Mouse (Mus musculus) layer of hippocampus, postnatal 14 days (tissue): ENCODE results near the gene Hist1h1b. TPM values are rescaled to one million over a fixed set of nuclear protein-coding genes. Genes with fewer than 3 reads are reported as not detected.
"Not testable (repeated sequence)": the region's sequence is repeated elsewhere in the genome, so short reads cannot be mapped to it uniquely, and the experiment has no call there.

ENCODE experiments used
- DNase-seq, 2 experiments: peaks; one replicate each; pipeline ENCODE4 v3.0.0; 2021 to 2022; ENCODE audit warnings: low spot score in 2 of 2, mixed read lengths in 1 of 2
- long read RNA-seq, 2 experiments: library from polyadenylated mRNA; stranded (forward); transcript quantifications; one replicate each; pipeline ENCODE4 v2.0.0; 2021
- total RNA-seq, 2 experiments: library from RNA; stranded (reverse); gene quantifications; 2 replicates each; pipeline ENCODE4 v1.2.3; 2021

Gene Hist1h1b
- total RNA-seq = 10 to 100 TPM; 10.5 to 20.6 TPM
- long read RNA-seq, experiment 1 = 0 reads
- long read RNA-seq, experiment 2 = 0 reads

GRCm38 (mm10) chr13:21779767-21780731 lies at the start of gene Hist1h1b:
Gene Hist1h1b, minus strand, starts transcription at chr13:21780625.
- peak in 1 of 2 experiments; percentile 15 for DNase-seq

- DNase-seq = no peak
These were observed 48.1 kb upstream of the Hist1h1b start for GRCm38 (mm10) chr13:21828511-21828910.

- not testable (repeated sequence) for DNase-seq
These were observed 39.9 kb upstream of the Hist1h1b start for GRCm38 (mm10) chr13:21820082-21820890.

- DNase-seq = not testable (repeated sequence)
These were observed 31.7 kb upstream of the Hist1h1b start for GRCm38 (mm10) chr13:21812092-21812491.

- peak; percentile 28 to 49 for DNase-seq
These were observed 31.1 kb upstream of the Hist1h1b start, which contains the start of gene Hist1h4m for GRCm38 (mm10) chr13:21811539-21811938. Gene Hist1h4m, plus strand, starts transcription at chr13:21811746.

GRCm38 (mm10) chr13:21811074-21811473 lies 30.6 kb upstream of the Hist1h1b start:
- DNase-seq = not testable (repeated sequence)

GRCm38 (mm10) chr13:21810073-21810472 lies 29.6 kb upstream of the Hist1h1b start, which contains the start of the genes Hist1h2bq and Hist1h2ao:
Gene Hist1h2bq, minus strand, starts transcription at chr13:21810197.
Gene Hist1h2ao, plus strand, starts transcription at chr13:21810465.
- not testable (repeated sequence) for DNase-seq

GRCm38 (mm10) chr13:21803058-21803457 lies 22.6 kb upstream of the Hist1h1b start:
- DNase-seq = not testable (repeated sequence)

GRCm38 (mm10) chr13:21797163-21797562 lies 16.7 kb upstream of the Hist1h1b start:
- DNase-seq = not testable (repeated sequence)

- no peak for DNase-seq
These were observed 15.2 kb upstream of the Hist1h1b start for GRCm38 (mm10) chr13:21795584-21795983.

GRCm38 (mm10) chr13:21790601-21791283 lies 10.3 kb upstream of the Hist1h1b start:
- DNase-seq = no peak

GRCm38 (mm10) chr13:21789925-21790324 lies 9.5 kb upstream of the Hist1h1b start:
- no peak for DNase-seq

GRCm38 (mm10) chr13:21787760-21788593 lies 7.6 kb upstream of the Hist1h1b start:
- DNase-seq = no peak

- DNase-seq = peak; percentile 86 to 99
These were observed 6.6 kb upstream of the Hist1h1b start, which contains the start of the genes Hist1h2an and Hist1h2bp for GRCm38 (mm10) chr13:21786899-21787629. Gene Hist1h2an, minus strand, starts transcription at chr13:21787218. Gene Hist1h2bp, plus strand, starts transcription at chr13:21787461.

- no peak for DNase-seq
These were observed 5.9 kb upstream of the Hist1h1b start for GRCm38 (mm10) chr13:21786189-21786898.

- no peak for DNase-seq
These were observed 3.9 kb upstream of the Hist1h1b start for GRCm38 (mm10) chr13:21784311-21784710.

- DNase-seq = peak in 1 of 2 experiments; percentile 28
These were observed 3.3 kb upstream of the Hist1h1b start for GRCm38 (mm10) chr13:21783734-21784161.

GRCm38 (mm10) chr13:21783255-21783617 lies 2.8 kb upstream of the Hist1h1b start, which contains the start of gene Hist1h3i:
Gene Hist1h3i, minus strand, starts transcription at chr13:21783370.
- peak; percentile 62 to 91 for DNase-seq
